Mouse (Mus musculus) B cell, adult 2 months (primary cell): Measurements from ENCODE around the gene Psmb5.
"Not testable (repeated sequence)": the region's sequence is repeated elsewhere in the genome, so short reads cannot be mapped to it uniquely, and the experiment has no call there.

ENCODE experiments used
- DNase-seq, 2 experiments: peaks; one replicate each; pipeline ENCODE4 v3.0.0; 2022

The Psmb5 gene

DNA sequence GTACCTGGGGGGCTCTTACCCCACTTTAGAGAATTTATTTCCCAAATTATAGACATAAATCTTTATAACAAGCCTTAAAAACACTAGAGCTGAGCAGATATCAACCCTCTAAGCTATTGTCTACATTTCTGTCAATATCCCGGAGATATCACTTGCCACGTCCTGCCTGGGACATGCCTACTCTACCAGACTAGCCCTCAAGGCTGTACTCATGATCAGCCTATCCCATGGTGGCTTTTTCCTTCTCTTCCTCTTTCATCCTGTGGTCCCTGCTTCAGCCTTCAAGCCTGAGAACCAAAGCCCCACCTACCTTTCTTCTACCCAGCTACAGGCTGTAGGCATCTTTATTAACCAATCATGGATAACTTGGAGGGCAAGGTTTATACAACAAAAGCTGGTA lies 12.0 kb upstream of the Psmb5 start:
- DNase-seq: no peak

DNA sequence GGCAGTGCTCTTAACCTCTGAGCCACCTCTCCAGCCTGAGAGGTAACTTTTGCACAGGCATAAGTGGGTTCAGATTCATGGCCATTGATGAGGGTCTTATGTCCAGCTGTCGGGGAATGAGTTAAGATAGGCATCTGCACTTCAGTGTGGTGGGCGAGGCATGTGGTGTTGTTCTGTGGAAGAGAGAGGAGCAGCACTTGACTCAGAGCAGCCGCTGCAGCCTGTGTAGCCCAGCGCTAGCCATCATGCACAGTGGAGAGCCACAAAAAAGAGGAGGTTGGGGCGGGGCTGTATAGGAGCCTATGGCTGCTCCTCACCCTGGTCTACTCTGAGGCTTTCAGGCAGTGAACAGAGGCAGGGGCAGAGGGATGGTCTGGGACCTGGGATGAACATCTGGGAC lies 10.3 kb upstream of the Psmb5 start:
- no peak for DNase-seq

DNA sequence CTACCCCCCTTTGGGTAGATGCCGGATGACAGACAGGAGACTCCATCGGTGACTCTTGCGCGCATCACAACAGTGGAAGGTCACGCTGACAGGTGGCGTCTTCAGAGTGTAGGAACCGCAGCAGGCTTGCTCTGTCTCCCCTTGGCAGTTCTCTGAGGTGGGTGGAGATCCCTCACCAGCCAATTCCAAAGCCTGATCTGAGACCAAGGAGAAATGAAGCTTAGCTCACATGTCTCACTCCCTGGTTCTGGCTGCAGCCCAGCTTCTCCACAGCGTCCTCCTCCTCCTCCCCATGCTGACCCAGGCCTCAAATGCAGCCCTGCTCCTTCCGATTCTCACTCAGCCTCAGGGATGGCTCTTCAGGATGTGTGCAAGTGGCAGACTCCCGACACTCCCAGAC lies 7.2 kb upstream of the Psmb5 start:
- no peak for DNase-seq

DNA sequence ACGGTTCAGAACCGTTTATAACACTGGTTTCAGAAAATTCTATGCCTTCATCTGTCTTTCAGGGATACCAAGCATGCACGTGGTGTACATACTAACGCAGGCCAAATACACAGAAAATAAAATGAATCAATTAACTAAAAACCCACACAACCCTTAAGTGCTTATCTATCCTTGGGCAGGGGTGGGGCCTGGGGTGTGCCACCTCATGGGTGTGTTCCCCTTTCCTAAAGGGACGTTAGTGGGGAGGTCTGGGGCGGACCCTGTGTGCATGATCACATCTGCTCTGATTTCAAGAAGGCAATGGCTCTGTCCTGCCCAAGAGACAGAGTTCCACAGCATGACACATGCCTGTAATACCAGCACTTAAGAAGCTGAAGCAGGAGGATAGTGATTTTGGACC lies 5.5 kb upstream of the Psmb5 start:
- no peak for DNase-seq

DNA sequence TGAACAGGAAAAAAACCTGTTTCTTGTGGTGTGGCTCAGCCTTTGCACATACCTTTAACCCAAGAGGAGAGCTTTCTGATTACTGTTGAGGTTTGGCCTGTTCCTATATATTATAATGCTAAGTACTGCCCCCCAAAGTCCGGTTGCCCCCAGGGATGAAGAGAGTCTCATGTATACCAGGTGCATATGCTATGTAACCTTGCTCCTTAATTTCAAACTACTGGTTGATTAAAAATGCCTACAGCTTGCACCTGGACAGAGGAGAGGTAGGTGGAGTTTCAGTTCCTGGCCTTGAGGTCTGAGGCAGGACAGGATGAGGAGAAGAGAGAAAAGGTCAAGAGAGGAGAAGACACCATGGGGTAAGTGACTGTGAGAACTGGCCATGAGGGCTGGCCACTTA lies 3.3 kb upstream of the Psmb5 start, which contains the start of gene Psmb11:
Gene Psmb11, plus strand, starts transcription at position 301 of the 400 bp plus-strand sequence.
- DNase-seq: no peak

DNA sequence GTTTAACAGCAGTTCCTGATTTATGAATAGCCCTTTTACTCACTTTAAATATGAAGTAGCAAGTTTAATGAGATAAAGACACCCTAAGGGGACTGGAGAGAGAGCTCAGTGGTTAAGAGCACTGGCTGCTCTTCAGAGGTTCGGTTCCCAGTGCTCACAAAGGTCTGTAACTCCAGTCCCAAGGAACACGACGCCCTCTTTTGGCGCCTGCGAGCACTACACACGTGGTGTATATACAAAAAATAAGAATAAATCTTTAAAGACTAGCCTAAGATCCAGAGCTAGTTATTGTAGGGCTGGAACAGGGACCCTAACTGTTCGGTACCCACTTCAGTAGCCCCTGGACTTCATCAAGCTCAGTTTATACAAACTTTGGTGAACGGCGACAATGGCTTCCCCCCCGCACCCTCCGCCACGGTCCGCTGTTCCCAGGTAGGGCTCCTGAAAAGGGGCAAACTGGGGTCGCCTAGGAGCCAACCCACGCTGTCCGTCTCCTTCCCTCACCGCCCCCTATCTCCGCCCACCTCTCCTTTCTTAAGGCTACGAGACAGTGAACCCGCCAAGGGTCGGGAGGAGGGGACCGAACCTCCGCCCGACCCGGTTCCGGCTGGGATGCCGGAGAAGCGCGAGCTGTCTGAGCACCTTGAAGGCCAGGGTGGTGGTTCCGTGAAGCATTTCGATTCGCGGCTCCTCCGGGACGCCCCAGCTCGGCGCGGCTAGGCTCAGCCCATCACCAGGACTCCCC lies 498 bp downstream of the Psmb5 start:
- peak; percentile 32 to 37 for DNase-seq

DNA sequence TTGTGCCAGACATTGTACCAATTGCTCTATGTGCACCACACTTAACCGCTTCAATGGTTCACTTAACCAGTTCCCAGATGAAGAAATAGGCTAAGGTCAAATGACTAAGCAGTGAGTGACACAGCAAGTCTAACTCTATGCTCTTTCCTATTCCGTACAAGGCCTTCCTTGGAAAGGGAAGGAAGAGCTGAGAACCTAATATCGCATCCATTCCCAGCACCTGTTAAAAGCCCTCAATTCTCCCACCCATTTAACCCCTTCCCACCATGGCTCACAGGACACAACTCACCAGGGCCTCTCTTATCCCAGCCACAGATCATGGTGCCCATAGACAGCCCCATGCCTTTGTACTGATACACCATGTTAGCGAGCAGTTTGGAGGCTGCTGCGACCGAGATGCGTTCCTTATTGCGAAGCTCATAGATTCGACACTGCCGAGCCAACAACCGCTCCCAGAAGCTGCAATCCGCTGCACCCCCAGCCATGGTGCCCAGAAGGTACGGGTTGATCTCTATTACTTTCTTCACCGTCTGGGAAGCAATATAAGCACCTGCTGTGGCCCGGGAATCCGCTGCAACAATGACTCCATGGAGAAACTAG lies 1.5 kb downstream of the Psmb5 start:
- no peak for DNase-seq

DNA sequence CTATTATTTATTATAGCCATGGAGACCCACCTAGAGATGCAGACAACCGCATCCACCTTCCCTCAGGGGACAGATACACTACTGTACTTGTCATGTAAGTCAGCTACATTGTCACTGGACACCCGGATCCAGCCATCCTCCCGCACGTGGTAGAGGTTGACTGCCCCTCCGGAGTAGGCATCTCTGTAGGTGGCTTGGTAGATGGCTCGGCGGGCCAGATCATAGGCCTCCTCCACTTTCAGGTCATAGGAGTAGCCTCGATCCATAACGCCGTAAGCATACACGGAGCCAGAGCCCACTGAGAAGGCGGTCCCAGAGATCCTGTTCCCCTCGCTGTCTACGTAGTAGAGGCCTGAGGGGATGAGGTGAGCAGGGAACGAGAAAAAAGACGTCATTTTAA lies 3.7 kb downstream of the Psmb5 start:
- not testable (repeated sequence) for DNase-seq

DNA sequence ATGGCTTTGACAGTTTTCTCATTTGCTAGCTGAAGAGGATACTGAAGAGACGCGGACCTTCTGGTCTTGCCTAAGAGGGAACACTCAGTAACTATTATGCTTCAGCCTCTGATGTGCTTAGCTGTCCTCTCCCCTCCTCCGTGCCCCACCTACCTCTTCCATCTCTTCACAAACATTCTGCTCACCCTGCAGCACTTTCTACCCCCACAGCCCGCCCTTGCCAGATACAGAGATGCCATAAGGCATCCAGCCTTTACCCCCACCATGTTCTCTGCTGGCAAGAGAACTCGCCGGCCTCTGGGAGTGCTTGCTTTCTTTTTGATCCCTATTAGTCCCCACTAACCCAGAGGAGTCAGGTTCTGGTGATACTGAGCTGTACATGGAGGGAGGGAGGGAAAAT lies 7.2 kb downstream of the Psmb5 start:
- no peak for DNase-seq

DNA sequence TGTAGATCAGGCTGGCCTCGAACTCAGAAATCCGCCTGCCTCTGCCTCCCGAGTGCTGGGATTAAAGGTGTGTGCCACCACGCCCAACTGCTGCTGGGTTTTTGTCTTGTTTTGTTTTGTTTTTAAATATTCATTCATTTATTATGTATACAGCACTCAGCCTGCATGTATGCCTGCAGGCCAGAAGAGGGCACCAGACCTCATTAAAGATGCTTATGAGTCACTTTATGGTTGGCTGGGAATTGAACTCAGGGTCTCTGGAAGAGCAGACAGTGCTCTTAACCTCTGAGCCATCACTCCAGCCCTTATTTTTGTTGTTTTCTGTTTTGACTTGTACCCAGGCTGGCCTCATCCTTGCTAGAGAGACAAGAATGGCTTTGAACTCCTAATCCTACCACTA lies 7.9 kb downstream of the Psmb5 start:
- DNase-seq: peak; percentile 63 to 70

DNA sequence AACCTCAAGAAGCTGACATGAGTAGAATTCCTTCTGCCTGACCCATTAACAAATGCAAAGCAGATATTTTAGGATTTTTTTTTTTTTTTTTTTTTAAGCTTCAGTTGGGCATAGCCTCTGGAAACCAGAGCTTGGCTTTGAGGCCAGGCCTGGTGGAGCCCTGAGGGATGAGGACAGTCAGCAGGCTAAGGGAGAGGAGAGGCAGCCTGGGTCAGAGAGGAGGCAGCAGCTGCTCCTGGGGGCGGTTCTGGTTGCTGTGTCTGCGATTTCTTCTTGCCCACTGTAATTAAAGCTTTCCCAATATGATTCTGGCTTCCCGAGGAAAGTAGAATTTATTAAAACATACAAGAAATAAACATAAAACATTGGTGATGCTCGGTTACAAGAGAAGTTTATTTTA lies 8.6 kb downstream of the Psmb5 start:
- no peak for DNase-seq

DNA sequence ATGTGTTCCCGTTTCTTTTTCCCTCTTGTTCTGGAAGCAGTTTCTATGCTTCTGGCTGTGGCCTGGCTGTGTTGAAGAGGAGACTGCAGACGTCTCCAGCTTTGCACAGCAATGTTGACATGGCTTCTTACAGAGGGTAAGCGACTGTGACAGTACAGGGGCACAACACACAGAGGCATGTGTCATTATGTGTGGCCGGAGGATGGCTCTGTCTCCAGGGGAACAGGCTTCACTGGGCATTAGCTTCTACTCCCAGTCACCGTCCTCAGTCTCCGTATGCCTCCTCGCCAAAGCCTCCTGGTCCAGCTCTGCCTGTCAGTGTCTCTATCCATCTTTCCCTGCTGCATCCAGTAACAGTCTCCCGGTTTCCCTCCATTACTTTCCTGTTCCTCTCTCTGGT lies 10.6 kb downstream of the Psmb5 start:
- DNase-seq: no peak

DNA sequence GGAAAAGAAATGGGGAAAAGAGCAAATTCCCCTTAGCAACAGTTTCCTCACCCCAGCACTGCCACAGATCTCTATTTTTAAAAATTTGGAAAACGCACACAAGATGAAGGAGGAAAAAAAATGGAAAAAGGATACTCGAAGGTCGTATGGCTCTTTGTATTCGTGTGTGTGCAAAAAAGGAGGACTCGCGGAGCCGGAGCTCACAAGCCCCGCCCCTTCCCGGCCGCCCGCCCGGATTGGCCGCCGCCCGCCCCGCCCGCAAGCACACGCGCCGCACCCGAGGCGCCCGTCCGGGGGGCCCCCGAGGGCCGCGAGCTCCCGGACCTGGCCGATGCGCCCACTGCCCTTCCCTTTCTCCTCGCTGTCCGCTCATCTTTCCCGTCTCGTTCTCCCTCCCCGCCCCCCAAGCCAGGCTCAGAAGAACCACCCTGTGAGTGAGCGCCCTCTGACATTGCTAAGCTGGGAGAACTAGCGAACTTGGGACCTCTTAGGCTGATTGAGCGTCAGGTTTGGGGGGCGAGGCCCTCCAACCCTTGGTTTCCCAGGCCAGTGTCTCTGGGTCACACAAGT lies 12.0 kb downstream of the Psmb5 start, which contains the start of gene 4931414P19Rik:
Gene 4931414P19Rik, minus strand, starts transcription at position 242 of the 570 bp plus-strand sequence.
- peak; percentile 82 to 83 for DNase-seq

DNA sequence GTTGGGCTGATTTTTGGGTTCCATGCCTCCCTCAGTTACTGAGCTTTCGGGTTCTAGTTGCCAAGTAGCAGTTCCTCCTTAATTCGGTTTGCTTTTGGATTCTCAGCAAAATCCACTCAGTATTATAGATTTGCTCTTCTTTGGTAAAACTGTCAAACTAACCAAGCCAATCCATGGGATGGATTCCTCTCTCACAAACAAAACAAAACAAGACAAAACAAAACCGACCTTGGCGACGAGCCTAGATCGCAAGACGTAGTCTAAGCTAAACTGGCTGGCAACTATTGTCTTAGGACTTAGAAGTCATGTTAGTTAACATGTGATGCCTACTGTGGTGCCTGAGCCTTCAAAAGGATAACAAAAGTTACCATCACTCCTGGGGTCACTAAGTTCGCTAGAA lies 14.1 kb downstream of the Psmb5 start:
- DNase-seq: no peak

DNA sequence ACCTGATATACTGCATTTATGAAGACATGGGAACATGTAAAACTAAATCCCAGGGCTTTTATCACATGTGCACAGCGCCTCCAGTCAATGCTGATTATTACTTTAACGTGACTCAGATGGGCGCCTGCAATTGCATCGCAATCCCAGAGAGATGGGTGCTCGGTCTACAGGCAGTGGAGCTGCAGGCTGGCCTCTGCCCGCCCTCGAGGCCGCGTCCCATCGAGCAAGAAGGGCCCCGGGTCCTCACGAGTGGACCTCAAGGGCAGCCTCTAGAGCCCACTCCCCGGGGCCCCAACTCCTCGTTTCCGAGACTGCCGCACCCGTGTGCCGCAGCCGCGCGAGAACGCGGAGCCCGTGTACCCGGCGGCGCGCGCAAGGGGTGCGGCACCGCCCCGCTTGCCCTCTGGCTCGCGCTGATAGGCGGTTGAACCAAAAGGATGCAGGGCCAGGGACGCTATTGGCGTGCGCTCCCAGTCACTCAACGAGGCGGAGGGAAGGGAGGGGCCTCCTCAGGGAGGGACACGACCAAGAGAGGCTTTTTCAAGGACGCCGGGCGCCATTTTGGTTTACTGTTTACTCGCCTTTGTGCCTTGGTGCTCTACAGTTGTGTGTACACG lies 14.7 kb downstream of the Psmb5 start:
- peak; percentile 92 to 95 for DNase-seq

DNA sequence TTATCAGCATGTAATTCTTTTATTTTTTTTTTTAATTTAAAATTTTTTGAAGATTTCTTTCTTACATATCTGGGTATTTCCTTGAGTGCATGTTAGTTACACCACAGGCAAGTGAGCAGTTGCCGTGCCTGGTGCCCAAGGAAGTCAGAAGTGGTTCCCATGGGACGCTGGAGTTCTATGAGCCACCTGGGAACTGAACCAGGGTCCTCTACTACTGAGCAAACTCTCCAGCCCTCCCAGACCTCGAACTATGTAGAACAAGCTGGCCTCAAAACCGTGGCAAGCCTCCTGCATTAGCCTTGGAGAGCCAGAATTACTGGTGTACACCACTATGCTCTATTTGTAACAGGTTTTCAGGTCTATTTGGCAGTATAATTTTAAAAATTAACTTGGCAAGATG lies 15.2 kb downstream of the Psmb5 start:
- no peak for DNase-seq

DNA sequence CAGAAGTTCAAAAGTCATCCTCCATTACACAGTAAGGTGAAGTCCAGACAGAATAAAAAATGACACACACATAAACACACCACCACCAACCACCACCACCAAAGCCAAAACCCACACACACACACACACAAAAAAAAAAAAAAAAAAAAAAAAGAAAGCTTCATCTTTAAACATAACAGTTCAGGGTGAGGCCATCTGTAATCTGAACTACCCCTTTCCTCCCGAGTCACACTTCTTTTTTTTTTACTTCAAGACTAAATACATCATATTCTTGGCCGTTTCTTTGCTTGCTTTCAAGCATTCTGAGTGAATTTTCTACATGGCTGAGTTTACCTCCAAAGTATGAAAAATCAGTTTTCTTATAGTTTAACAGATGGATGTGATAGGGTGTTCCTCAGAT lies 16.2 kb downstream of the Psmb5 start:
- DNase-seq: no peak

DNA sequence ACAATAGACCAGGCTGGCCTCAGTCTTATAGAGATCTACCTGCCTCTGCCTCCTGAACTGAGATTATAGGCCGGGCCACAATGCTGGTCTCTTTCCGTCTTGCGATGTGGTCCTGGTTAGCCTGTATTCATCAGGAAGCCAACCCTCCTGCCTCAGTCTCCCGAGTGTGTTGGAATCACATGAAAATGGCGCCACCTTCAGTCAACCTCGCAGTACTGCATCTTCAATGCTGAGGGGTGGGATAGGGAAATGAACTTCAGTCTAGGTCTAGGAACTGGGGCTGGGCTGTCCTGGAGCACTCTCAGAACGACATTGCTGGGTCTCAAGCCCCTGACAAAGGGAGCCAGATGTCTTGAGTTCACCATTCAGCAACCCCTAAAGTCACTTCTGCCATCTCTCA lies 20.7 kb downstream of the Psmb5 start:
- peak; percentile 42 to 50 for DNase-seq

DNA sequence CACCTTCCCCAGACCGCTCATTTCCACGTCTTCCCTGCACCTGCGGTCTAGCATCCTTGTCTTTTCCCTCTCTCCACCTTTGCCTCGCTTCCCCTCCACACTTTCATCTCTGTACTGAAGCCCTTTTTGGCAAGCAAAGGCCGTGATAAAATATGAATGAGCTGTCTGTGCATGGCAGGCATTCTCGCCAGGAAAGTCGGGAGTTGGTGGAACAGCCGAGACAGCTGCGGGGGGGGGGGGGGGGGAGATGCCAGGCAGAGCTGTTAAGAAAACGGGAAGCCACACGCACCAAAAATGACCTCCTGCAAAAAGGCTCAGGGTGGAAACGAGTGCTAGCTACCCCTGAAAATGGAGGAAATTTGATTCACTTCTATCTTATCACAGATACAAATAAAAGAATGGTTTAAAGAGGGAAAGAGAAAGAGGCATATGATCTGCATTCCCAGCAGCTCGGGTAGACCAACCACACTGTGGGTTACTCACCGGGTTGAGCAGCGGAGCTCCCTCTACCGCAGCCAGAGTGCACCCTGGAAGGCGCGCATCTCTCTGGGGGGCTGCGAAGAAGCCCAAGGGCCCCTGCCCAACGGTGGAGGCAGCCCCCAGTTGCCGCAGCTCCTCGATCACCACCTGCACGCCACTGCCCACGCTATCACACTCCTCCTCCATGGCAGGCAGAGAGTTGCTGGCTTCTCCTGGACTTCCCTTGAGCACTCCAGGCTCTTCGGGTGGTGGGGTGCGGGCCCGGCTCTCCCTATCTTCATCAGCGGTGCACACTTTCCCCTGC lies 23.0 kb downstream of the Psmb5 start:
- no peak for DNase-seq

DNA sequence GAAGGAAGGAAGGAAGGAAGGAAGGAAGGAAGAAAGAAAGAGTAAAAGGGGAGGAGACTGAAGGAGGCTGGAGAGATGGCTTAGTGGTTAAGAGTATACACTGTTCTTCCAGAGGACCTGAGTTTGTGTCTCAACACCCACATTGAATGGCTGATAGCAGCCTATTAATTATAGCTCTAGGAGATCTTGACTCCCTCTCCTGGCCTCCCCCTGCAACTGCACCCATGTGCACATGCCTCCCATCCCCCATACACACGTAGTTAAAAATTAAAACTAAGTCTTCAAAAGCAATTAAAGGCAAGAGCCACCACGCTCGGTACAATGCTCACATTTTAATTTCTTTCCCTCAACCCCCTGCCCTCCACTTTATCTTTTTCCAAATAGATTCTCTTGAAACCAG lies 23.8 kb downstream of the Psmb5 start:
- DNase-seq: no peak

DNA sequence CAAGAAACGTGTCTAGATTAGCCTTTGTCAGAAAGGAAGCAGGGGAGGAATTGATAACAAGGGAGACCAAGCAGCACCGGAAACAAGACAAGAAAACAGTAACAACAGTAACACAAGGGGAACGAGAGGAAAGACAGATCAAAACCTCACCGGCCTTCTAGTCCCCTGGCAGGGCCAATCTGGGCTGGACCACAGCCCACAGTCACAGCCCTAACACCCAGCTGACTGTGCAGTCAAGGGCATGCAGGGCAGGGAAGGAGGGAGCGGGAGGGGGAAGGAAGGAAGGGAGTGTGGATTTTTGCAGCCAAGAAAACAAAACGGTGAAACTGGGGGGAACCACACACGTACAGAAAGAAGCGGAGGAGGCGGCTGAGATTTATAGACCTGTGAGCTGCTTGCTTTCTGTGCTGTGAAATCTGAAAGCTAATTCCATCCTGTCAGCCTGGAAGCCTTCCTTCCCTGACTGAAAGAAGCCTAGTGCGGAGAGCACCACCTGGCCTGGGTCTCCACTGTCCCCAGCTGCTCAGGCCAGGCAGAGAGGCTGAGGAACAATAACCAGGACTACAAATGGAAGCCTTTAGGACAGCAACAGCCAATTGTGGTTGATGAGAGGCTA lies 25.4 kb downstream of the Psmb5 start:
- DNase-seq: no peak

DNA sequence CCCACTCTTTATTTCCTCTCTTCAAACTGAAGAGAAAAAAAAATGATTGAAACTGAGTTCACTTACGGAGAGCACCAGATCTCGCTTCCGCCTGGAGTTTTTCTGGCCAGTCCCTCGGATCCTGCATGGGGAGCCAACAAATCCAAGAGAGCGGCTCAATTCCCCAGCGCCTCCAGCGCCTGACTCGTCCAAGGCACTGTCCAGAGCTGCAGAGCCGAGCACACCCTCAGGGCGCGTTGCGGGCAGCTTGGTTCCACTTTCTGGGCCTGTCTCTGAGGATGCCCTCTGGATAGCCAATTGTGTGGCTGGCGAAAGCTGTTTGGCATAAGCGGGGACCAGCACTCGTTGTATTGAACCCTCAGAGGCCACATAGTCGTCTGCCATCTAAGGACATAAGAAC lies 26.8 kb downstream of the Psmb5 start:
- DNase-seq: no peak
